19 mouse cellular contexts compared by ENCODE assay signal in the genomic region with DNA sequence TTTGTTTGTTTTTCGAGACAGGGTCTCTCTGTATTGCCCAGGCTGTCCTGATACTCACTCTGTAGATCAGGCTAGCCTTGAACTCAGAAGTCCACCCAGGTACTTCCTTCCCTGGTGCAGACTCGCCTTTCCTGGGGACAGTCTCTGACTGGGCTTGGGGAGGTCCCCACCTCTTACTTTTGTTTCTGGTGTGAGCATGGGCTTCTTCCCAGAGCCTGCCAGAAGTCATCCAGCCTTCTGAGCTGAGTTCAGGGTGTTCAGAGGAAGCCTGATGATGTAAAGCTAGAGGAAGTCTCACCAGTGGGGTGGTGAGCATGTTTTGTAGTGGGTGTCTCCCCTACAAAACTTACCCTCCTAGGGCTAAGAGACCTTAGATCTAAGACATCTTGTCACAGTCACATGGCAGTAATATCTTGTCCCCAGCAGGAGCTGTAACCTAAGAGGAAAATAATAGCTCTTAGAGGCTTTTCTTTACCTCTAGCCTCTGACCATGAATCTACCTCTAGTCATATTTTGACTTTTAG. TPM values are rescaled to one million over a fixed set of nuclear protein-coding genes. Genes with fewer than 3 reads are reported as not detected.
DNase-seq lines count a peak whose midpoint lies in the region; ATAC-seq and TF ChIP-seq lines count a peak whose summit lies in the region.
"Had no signal": no experiment of that assay in that cellular context is flagged by ENCODE, and none has a peak within 500 bp of the region (broad histone marks: within the 10 kb centered on the region; RNA-seq: fewer than 3 reads in every experiment).

No protein-coding gene starts in this region.

- H3K4me3 ChIP-seq in liver, postnatal 0 days (ENCODE audit: low read depth, low read length) = no peak overlapping the region
- H3K4me3 ChIP-seq: embryonic facial prominence, embryonic 12.5 days; forebrain, embryonic 15.5 days; heart, embryonic 13.5 days; hindbrain, embryonic 15.5 days had no signal

- TF ChIP-seq EP300 in liver, postnatal 0 days (IDR thresholded peaks at IDR 0.05; ENCODE audit: low read depth) = no peak

- H3K27me3 ChIP-seq in liver, postnatal 0 days (ENCODE audit: insufficient read depth, low read length) = no peaks in the 10 kb centered on the region
- H3K27me3 ChIP-seq: embryonic facial prominence, embryonic 12.5 days; forebrain, embryonic 15.5 days; heart, embryonic 13.5 days; hindbrain, embryonic 15.5 days had no signal

- no peak overlapping the region for H3K4me2 ChIP-seq in liver, postnatal 0 days (ENCODE audit: low read depth, low read length)
- H3K4me2 ChIP-seq: embryonic facial prominence, embryonic 12.5 days; forebrain, embryonic 15.5 days; heart, embryonic 13.5 days; hindbrain, embryonic 15.5 days had no signal

- H3K9me3 ChIP-seq in liver, postnatal 0 days (ENCODE audit: low read length) = no peaks in the 10 kb centered on the region
- H3K9me3 ChIP-seq: embryonic facial prominence, embryonic 12.5 days; forebrain, embryonic 15.5 days; G1E; heart, embryonic 13.5 days; hindbrain, embryonic 15.5 days had no signal

- ATAC-seq in liver, postnatal 0 days = no peak
- ATAC-seq: forebrain, embryonic 15.5 days had no signal

- peak; percentile 8 for DNase-seq in liver, postnatal 0 days
- DNase-seq in liver = no peak
- DNase-seq in CD4-positive, CD25-positive, alpha-beta regulatory T cell, adult 2 months (ENCODE audit: low read depth, low spot score) = peak; percentile 55
- peak; percentile 53 for DNase-seq in induced T-regulatory cell, adult 2 months (ENCODE audit: low read depth)
- DNase-seq in kidney, postnatal 36 days = no peak
- no peak for DNase-seq in kidney, postnatal 10 days
- no peak for DNase-seq in gastrocnemius, postnatal 25 days
- DNase-seq: adrenal gland, postnatal 14 days; cerebellum, adult 11-12 months; cerebellum, adult 9-10 months; cerebellum, postnatal 25 days; gastrocnemius, postnatal 10 days; heart, postnatal 36 days had no signal

- no peak overlapping the region for H3K9ac ChIP-seq in liver, postnatal 0 days (replicated peaks)
- H3K9ac ChIP-seq: embryonic facial prominence, embryonic 12.5 days; forebrain, embryonic 15.5 days; heart, embryonic 13.5 days; hindbrain, embryonic 15.5 days had no signal

- H3K27ac ChIP-seq in liver, postnatal 0 days (ENCODE audit: low read depth) = no peak overlapping the region
- H3K27ac ChIP-seq: embryonic facial prominence, embryonic 12.5 days; forebrain, embryonic 15.5 days; heart, embryonic 13.5 days; hindbrain, embryonic 15.5 days had no signal

- H3K4me1 ChIP-seq in liver, postnatal 0 days (ENCODE audit: insufficient read depth) = peaks cover 15% of the 10 kb centered on the region
- H3K4me1 ChIP-seq: embryonic facial prominence, embryonic 12.5 days; forebrain, embryonic 15.5 days; heart, embryonic 13.5 days; hindbrain, embryonic 15.5 days had no signal

- TF ChIP-seq CTCF in liver, postnatal 0 days (IDR thresholded peaks at IDR 0.05; ENCODE audit: low read depth) = no peak

- H3K36me3 ChIP-seq in liver, postnatal 0 days (replicated peaks; ENCODE audit: insufficient read depth, low read length) = no peaks in the 10 kb centered on the region
- H3K36me3 ChIP-seq: embryonic facial prominence, embryonic 12.5 days; forebrain, embryonic 15.5 days; G1E; heart, embryonic 13.5 days; hindbrain, embryonic 15.5 days had no signal

- WGBS in liver, postnatal 0 days (ENCODE audit: insufficient replicate concordance) = 69% methylated on average over 2 of the region's 2 CpGs

RNA-seq across cellular contexts. Expression of a gene that starts 6.4 kb away (rescaled TPM):
- 10.2 and 10.9 TPM in 2 replicates for polyA plus RNA-seq in liver, postnatal 0 days (2015; fragmentation: Nextera tagmentation; extraction: Ambion mirVana)
- total RNA-seq in gastrocnemius, postnatal 25 days (2021) = under 1 TPM; 0.51 to 0.67 TPM

RNA-seq across cellular contexts. Expression of a gene that starts 14.8 kb away (rescaled TPM):
- 13.5 and 14.5 TPM in 2 replicates for polyA plus RNA-seq in liver, postnatal 0 days (2015; fragmentation: Nextera tagmentation; extraction: Ambion mirVana)
- total RNA-seq in gastrocnemius, postnatal 25 days (2021) = 1 to 10 TPM; 5.1 to 7.7 TPM
- total RNA-seq: G1E had no signal
- polyA plus RNA-seq: G1E had no signal

RNA-seq across cellular contexts. Expression of a gene that starts 22.5 kb away (rescaled TPM):
- 1.1 TPM in 2 replicates for polyA plus RNA-seq in liver, postnatal 0 days (2015; fragmentation: Nextera tagmentation; extraction: Ambion mirVana)
- 1 to 10 TPM; 2.1 to 3.0 TPM for total RNA-seq in gastrocnemius, postnatal 25 days (2021)
- polyA plus RNA-seq: C2C12, G1E had no signal

RNA-seq across cellular contexts. Expression of a gene that starts 38.5 kb away (rescaled TPM):
- 12.2 and 12.5 TPM in 2 replicates for polyA plus RNA-seq in liver, postnatal 0 days (2015; fragmentation: Nextera tagmentation; extraction: Ambion mirVana)
- total RNA-seq in gastrocnemius, postnatal 25 days (2021) = 10 to 100 TPM; 10.7 to 11.5 TPM
- polyA plus RNA-seq: C2C12 had no signal

RNA-seq across cellular contexts. Expression of a gene that starts 42.9 kb away (rescaled TPM):
- polyA plus RNA-seq in liver, postnatal 0 days (2015; fragmentation: Nextera tagmentation; extraction: Ambion mirVana) = 0.16 and 0.20 TPM in 2 replicates
- total RNA-seq in gastrocnemius, postnatal 25 days (2021) = under 1 TPM; 0.24 to 0.38 TPM
- polyA plus RNA-seq: G1E had no signal

Comparison
In these comparisons a context has a peak if more than half of its experiments do, and no peak if none do; other contexts are left out.
1. DNase-seq: peak in liver, postnatal 0 days (single experiment), CD4-positive, CD25-positive, alpha-beta regulatory T cell, adult 2 months (single experiment) and induced T-regulatory cell, adult 2 months (single experiment); none in liver (single experiment), kidney, postnatal 36 days (0 of 2), kidney, postnatal 10 days (single experiment) and gastrocnemius, postnatal 25 days (single experiment).